Mouse (Mus musculus) cerebellum, adult 2 months (tissue): ENCODE results near the gene Pole3. TPM values are rescaled to one million over a fixed set of nuclear protein-coding genes. Genes with fewer than 3 reads are reported as not detected.

Experiments
- DNase-seq, 2 experiments: peaks; one replicate each; pipeline ENCODE4 v3.0.0; 2021
- H3K27ac ChIP-seq: fragments of 200-500 bp; 2 replicates; pipeline ENCODE4 v1.5.1; 2012; ENCODE audit warnings: low read length, control low read depth, inconsistent platforms; ENCODE audit not compliant: insufficient read depth
- H3K27me3 ChIP-seq: fragments of 200-500 bp; 2 replicates; pipeline ENCODE4 v1.6.1; 2012; ENCODE audit warnings: inconsistent platforms, mild to moderate bottlenecking, low read length, moderate library complexity; ENCODE audit not compliant: control insufficient read depth, insufficient read depth
- H3K4me1 ChIP-seq: fragments of 200-500 bp; 2 replicates; pipeline ENCODE4 v1.6.1; 2011; ENCODE audit warnings: low read length; ENCODE audit not compliant: control insufficient read depth, insufficient read depth
- H3K4me3 ChIP-seq: fragments of 200-500 bp; replicated peaks from 2 replicates; pipeline ENCODE3; 2011; ENCODE audit warnings: mild to moderate bottlenecking, low read depth, low read length, control low read depth; ENCODE audit not compliant: insufficient read depth
- CTCF ChIP-seq: fragments of 200-500 bp; IDR thresholded peaks from 2 replicates; pipeline ENCODE4 v1.5.1; 2011; ENCODE audit warnings: low read depth, mild to moderate bottlenecking, control low read depth, low read length, moderate library complexity, borderline replicate concordance; ENCODE audit not compliant: insufficient read depth
- POLR2A ChIP-seq: fragments of 200-500 bp; IDR thresholded peaks from 2 replicates; pipeline ENCODE4 v1.6.1; 2011; ENCODE audit warnings: low read length, control low read depth, borderline replicate concordance; ENCODE audit not compliant: insufficient read depth
- WGBS: fragments of 180-500 bp; shearing (Covaris S2); methylation state at CpG from one replicate; pipeline ENCODE4 v1.1.7; 2018; 5-methylcytosine and 5-hydroxymethylcytosine counted together
- polyA plus RNA-seq: library from polyadenylated mRNA; depleted of rRNA; stranded (reverse); fragments of >200 nt; gene quantifications from 2 replicates; pipeline ENCODE4 v1.2.3, GENCODE M21; 2012

Gene Pole3
- polyA plus RNA-seq, 1 experiment = 34.5 TPM

DNA sequence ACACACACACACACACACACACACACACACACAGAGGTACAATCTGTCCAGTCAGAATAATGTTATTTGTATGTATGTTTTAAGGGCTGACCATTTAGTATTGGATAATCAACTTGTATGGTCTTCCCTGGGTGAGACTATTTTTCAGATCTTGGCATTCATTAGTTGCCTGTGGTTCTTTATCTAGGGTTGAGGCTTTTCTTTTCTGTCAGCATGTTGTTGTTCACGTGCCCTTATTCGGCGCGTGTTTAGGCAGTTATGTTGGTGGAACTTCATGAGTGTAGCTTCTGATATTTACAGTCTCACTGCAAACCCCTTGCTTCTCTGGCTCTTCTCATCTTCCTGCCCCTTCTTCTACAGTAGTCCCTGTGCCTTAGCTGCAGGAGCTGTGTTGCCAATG, 2.8 kb upstream of the Pole3 start:
- TF ChIP-seq CTCF (no peak), POLR2A (no peak)
- WGBS = 82% methylated on average over 4 of the region's 4 CpGs
- peaks cover 3% of the 10 kb centered on the region; the same call in 1 of the 2 replicates for H3K4me1 ChIP-seq
- no peaks in the 10 kb centered on the region for H3K27me3 ChIP-seq
- H3K4me3 ChIP-seq = no peak overlapping the region
- no peak for DNase-seq
- H3K27ac ChIP-seq = no peak overlapping the region

GRCm38 (mm10) chr4:62526256-62526655, 1.4 kb upstream of the Pole3 start:
- DNase-seq = no peak
- WGBS = 64% methylated on average over 2 of the region's 2 CpGs
- TF ChIP-seq CTCF (no peak), POLR2A (no peak)
- H3K4me1 ChIP-seq = peaks cover 3% of the 10 kb centered on the region; the same call in 1 of the 2 replicates
- H3K27ac ChIP-seq = no peak overlapping the region
- H3K27me3 ChIP-seq = no peaks in the 10 kb centered on the region
- no peak overlapping the region for H3K4me3 ChIP-seq

DNA sequence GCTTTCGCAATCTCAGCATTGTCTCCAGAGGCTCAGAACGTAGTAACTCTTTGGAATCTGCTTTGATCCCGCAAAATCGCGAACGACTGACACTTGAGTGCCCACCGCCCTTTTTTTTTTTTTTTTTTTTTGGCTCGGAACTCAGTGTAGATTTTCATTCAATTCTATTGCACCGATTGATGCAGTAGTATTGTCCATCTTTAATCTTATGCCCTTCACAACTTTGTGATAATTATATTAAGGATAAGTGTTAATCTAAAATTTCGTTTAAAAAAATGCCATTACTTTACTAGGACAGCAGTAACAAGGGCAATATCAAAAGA, 582 bp upstream of the Pole3 start:
- H3K27me3 ChIP-seq = no peaks in the 10 kb centered on the region
- peaks cover 3% of the 10 kb centered on the region; the same call in 1 of the 2 replicates for H3K4me1 ChIP-seq
- DNase-seq = no peak
- TF ChIP-seq POLR2A (no peak), CTCF (no peak)
- no peak overlapping the region for H3K27ac ChIP-seq
- WGBS = under 1% methylated on average over 10 of the region's 10 CpGs
- peak overlapping the region; percentile 94 for H3K4me3 ChIP-seq

GRCm38 (mm10) chr4:62520892-62521400, 3.9 kb downstream of the Pole3 start:
- no peaks in the 10 kb centered on the region for H3K27me3 ChIP-seq
- no peak overlapping the region for H3K27ac ChIP-seq
- WGBS = 89% methylated on average over 2 of the region's 2 CpGs
- no peak for TF ChIP-seq POLR2A
- no peak for TF ChIP-seq CTCF
- no peak for DNase-seq
- H3K4me3 ChIP-seq = no peak overlapping the region
- peaks cover 12% of the 10 kb centered on the region for H3K4me1 ChIP-seq

GRCm38 (mm10) chr4:62519849-62520233, 5.0 kb downstream of the Pole3 start, which contains the start of gene Alad:
TSS of gene Alad (minus strand) at chr4:62519918.
- no peaks in the 10 kb centered on the region for H3K27me3 ChIP-seq
- under 1% methylated on average over 37 of the region's 37 CpGs for WGBS

DNA sequence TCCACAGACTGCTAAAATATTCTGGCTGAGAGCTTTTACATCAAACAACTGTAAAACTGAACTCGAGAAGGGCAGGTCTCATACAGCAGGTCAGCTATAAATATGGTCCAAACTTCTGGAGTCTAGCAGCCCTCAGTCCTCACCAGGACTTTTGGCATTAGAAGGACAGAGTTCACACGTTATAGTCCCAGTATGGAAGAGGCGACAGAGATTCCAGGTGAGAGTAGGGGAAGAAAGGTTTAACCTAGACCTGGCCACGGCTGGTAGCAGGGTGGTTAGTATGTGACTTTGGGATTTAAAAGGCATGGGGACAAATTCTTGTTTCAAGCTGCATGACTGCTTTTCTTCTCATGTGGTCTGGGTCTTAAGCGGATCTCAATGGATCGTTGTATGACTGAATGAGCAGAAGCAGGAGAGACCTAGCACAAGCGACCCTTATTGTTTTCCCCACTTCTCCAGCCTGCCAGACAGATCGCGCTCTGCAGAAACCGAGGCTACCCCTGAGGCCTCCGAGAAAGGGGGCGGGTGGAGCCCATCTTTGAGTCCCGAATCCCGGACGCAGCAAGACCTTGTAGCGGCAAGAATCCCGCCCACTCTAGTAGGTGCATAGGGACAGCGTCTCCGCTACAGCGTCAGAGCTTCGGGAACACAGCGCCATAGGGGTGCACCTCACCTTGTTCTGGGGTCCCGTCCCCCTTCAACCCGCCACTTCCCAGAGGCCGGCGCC, 5.6 kb downstream of the Pole3 start:
- peaks cover 21% of the 10 kb centered on the region for H3K4me1 ChIP-seq
- H3K27me3 ChIP-seq = no peaks in the 10 kb centered on the region
- peak overlapping the region; percentile 47 for H3K27ac ChIP-seq
- no peak for DNase-seq
- H3K4me3 ChIP-seq = peak overlapping the region; percentile 73
- TF ChIP-seq CTCF (no peak), POLR2A (no peak)
- under 1% methylated on average over 26 of the region's 26 CpGs for WGBS

More at GRCm38 (mm10) chr4:62519849-62520233, 5.0 kb downstream of the Pole3 start, which contains the start of gene Alad:
- TF ChIP-seq CTCF = no peak
- TF ChIP-seq POLR2A = peak; percentile 50; the same call in 1 of the 2 replicates
- DNase-seq = peak; percentile 88
- Histone ChIP-seq H3K27ac (peak within 1 kb of the TSS; percentile 52), H3K4me3 (peak within 1 kb of the TSS; percentile 73), H3K4me1 (peaks cover 22% of the 10 kb centered on the region)

DNA sequence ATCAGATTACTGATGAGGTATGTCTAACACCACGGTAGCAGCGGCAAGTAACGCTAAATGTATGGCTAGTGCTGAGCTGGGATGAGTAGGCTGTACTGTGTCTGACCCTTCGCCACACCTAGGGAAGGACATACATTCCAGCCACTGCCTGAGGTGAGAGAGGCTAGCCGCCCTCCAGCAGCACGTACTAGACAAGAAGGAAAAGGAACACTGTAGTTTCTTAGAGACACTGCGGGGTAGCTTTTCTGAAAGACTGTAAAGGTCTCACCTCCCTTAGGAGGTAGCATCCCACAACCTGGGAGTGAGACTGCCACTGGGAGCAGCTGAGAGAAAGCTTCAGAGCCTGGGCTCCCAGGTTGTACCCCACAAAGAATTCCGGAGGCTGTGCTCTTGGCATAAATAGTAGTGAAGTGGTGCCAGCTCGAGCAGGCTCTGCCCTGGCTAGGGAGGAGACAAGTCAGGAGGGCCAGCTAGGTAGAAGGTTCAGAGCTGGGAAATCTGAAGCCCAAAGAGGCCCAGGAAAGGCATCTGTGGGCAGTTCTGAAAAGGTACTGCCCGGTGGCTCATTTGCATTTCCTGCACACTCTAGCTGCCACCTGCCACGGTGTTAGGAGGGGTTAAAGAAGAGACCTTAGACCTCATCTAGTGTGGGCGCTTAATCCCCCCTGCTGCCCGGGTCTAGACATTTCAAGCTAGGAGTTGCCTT, 6.3 kb downstream of the Pole3 start:
- 19% methylated on average over 13 of the region's 13 CpGs for WGBS
- TF ChIP-seq POLR2A (peak; percentile 57; the same call in 1 of the 2 replicates), CTCF (no peak)
- Histone ChIP-seq H3K27ac (peak overlapping the region; percentile 47), H3K27me3 (no peaks in the 10 kb centered on the region), H3K4me3 (peak overlapping the region; percentile 73), H3K4me1 (peaks cover 24% of the 10 kb centered on the region)
- peak; percentile 81 to 88 for DNase-seq
